In the genomic region with DNA sequence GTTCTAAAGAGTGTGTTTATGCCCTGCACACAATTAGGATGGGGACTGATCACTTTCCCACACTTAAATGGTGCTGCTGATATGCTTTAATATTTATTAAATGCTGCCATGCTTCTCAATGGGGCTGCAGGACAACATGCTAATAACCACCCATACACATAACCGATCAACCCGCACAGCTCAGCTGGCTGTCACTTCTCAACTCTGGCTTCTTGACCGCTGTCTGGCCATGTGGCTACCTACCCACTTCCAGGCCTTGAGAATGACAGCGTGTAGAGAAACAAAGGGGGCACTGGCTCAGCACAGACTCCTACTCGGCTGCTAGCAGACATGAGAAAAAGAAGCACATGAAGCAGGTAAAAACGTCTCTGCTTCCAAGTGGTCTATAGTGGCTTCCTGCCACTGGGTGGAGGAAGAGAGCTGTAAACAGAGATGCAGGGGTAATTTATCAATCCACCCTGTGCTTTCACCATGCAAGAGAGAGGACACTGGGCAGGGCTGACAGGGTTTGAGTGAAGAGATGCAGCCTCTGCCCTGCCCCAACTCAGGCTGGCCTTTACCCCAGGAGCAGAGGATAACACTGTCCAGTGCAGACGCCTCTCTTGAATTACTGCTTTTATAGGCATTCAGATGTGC, we compare ENCODE assay signal across 8 mouse cellular contexts.
DNase-seq lines count a peak whose midpoint lies in the region; ATAC-seq and TF ChIP-seq lines count a peak whose summit lies in the region.

No protein-coding gene starts in this region.

- peak; percentile 46 for DNase-seq in testis, postnatal 10 days (ENCODE audit: low spot score)
- no peak for DNase-seq in testis, postnatal 14 days (ENCODE audit: low spot score)
- peak; percentile 17 to 39 for DNase-seq in cerebellum, postnatal 25 days
- DNase-seq in liver, embryonic 14.5 days (ENCODE audit: low read depth in 3 of 3, low spot score in 3 of 3), result no peak
- DNase-seq in retina, embryonic 14.5 days (ENCODE audit: low spot score), result peak; percentile 79

- WGBS in heart, embryonic 11.5 days (ENCODE audit: insufficient replicate concordance), result 53% methylated on average over 7 of the region's 7 CpGs
- WGBS in kidney, embryonic 15.5 days, result 53% methylated on average over 7 of the region's 7 CpGs
- WGBS in liver, embryonic 14.5 days (ENCODE audit: insufficient replicate concordance), result 62% methylated on average over 7 of the region's 7 CpGs

- H3K4me1 ChIP-seq in heart, embryonic 11.5 days (ENCODE audit: control insufficient read depth, insufficient read depth, low read length), result no peaks in the 10 kb centered on the region
- 0 out of 2 replicates have a peak, but pooled peaks cover 3% of the 10 kb centered on the region for H3K4me1 ChIP-seq in kidney, embryonic 15.5 days
- H3K4me1 ChIP-seq in liver, embryonic 14.5 days (replicated peaks; ENCODE audit: control insufficient read depth in 2 of 2, insufficient read depth in 2 of 2, low read length in 1 of 2), result no peaks in the 10 kb centered on the region

- ATAC-seq in heart, embryonic 11.5 days (replicated peaks; ENCODE audit: insufficient number of reproducible peaks, low FRiP score, low TSS enrichment), result 0 out of 2 replicates have a peak, but pooled peaks have one; percentile 42
- peak; percentile 89 for ATAC-seq in kidney, embryonic 15.5 days (replicated peaks; ENCODE audit: low FRiP score)
- ATAC-seq in liver, embryonic 14.5 days (ENCODE audit: insufficient read depth), result no peak
- no peak; the same call in 1 of the 2 replicates for ATAC-seq in granulocyte monocyte progenitor cell, adult 5-6 weeks (replicated peaks; ENCODE audit: poor library complexity, severe bottlenecking)

- TF ChIP-seq CTCF in liver, embryonic 14.5 days (IDR thresholded peaks at IDR 0.05; ENCODE audit: low read depth), result peak; percentile 46

- H3K4me3 ChIP-seq in heart, embryonic 11.5 days (ENCODE audit: low read depth, low read length), result no peak overlapping the region
- no peak overlapping the region for H3K4me3 ChIP-seq in kidney, embryonic 15.5 days (replicated peaks)
- no peak overlapping the region for H3K4me3 ChIP-seq in liver, embryonic 14.5 days (ENCODE audit: insufficient read depth in 1 of 2, low read depth in 2 of 2, low read length in 2 of 2)

- no peaks in the 10 kb centered on the region for H3K36me3 ChIP-seq in heart, embryonic 11.5 days (ENCODE audit: control insufficient read depth, insufficient read depth, low read length)
- H3K36me3 ChIP-seq in kidney, embryonic 15.5 days, result peaks cover 15% of the 10 kb centered on the region; the same call in 1 of the 2 replicates
- no peaks in the 10 kb centered on the region for H3K36me3 ChIP-seq in liver, embryonic 14.5 days (replicated peaks; ENCODE audit: control insufficient read depth, insufficient read depth, low read depth)

- no peaks in the 10 kb centered on the region for H3K27me3 ChIP-seq in heart, embryonic 11.5 days (ENCODE audit: control insufficient read depth, insufficient read depth, low read length)
- H3K27me3 ChIP-seq in kidney, embryonic 15.5 days, result no peaks in the 10 kb centered on the region
- H3K27me3 ChIP-seq in liver, embryonic 14.5 days (ENCODE audit: control insufficient read depth, insufficient read depth, low read length), result no peaks in the 10 kb centered on the region

- TF ChIP-seq EP300 in liver, embryonic 14.5 days (IDR thresholded peaks at IDR 0.05; ENCODE audit: low read depth), result no peak

- no peaks in the 10 kb centered on the region for H3K9me3 ChIP-seq in heart, embryonic 11.5 days (replicated peaks; ENCODE audit: control insufficient read depth, low read length)
- H3K9me3 ChIP-seq in kidney, embryonic 15.5 days (replicated peaks), result no peaks in the 10 kb centered on the region
- no peaks in the 10 kb centered on the region for H3K9me3 ChIP-seq in liver, embryonic 14.5 days (ENCODE audit: control insufficient read depth, low read length)

- H3K27ac ChIP-seq in heart, embryonic 11.5 days (ENCODE audit: low read depth, low read length), result no peak overlapping the region
- no peak overlapping the region for H3K27ac ChIP-seq in kidney, embryonic 15.5 days
- no peak overlapping the region for H3K27ac ChIP-seq in liver, embryonic 14.5 days

- H3K9ac ChIP-seq in heart, embryonic 11.5 days (ENCODE audit: low read depth, low read length), result no peak overlapping the region
- no peak overlapping the region for H3K9ac ChIP-seq in kidney, embryonic 15.5 days
- H3K9ac ChIP-seq in liver, embryonic 14.5 days (replicated peaks), result no peak overlapping the region

- H3K4me2 ChIP-seq in heart, embryonic 11.5 days, result no peak overlapping the region
- H3K4me2 ChIP-seq in kidney, embryonic 15.5 days, result no peak overlapping the region
- no peak overlapping the region for H3K4me2 ChIP-seq in liver, embryonic 14.5 days (ENCODE audit: low read depth)

Comparison
In these comparisons a context has a peak if more than half of its experiments do, and no peak if none do; other contexts are left out.
1. DNase-seq: peak in testis, postnatal 10 days (single experiment), cerebellum, postnatal 25 days (2 of 2) and retina, embryonic 14.5 days (single experiment); none in testis, postnatal 14 days (single experiment) and liver, embryonic 14.5 days (0 of 3).
2. ATAC-seq: peak in heart, embryonic 11.5 days (single experiment) and kidney, embryonic 15.5 days (single experiment); none in liver, embryonic 14.5 days (single experiment) and granulocyte monocyte progenitor cell, adult 5-6 weeks (single experiment).